Mouse (Mus musculus) liver, postnatal 0 days (tissue): ENCODE measurements around the gene Scn1a.

Experiments used
- CTCF ChIP-seq: sonication (generic); IDR thresholded peaks from 2 replicates; pipeline ENCODE4 v1.5.1; 2016; ENCODE audit warnings: antibody characterized with exemption, low read depth
- EP300 ChIP-seq: IDR thresholded peaks from 2 replicates; pipeline ENCODE4 v1.6.1; 2016; ENCODE audit warnings: antibody characterized with exemption, low read depth, mild to moderate bottlenecking

DNA sequence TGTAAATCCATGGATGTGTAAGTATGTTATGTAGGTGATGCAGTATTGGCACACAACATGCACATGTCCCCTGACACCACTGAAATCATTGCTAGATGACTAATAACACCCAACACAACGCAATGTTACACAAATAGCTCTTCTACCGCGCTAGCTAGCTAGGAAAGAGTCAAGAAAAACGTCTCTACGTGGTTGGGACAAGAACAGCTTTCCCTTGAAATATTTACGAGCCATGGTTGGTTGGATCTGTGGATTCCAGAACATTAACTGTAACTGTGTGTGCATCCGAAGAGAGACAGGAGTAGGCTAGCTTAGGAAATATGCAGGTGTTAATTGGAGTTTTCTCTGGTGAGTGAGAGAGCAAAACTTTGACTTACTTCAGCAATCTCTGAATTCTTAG is 219.7 kb downstream of the Scn1a start:
- TF ChIP-seq CTCF (no peak), EP300 (no peak)
